Mouse (Mus musculus) heart, embryonic 10.5 days (tissue): Measurements from ENCODE around the gene Abtb2. TPM values are rescaled to one million over a fixed set of nuclear protein-coding genes. Genes with fewer than 3 reads are reported as not detected.
A peak's percentile ranks its signal among the peaks of the same experiment; 100 is the strongest.

Source experiments
- DNase-seq: peaks from one replicate; pipeline ENCODE4 v3.0.0-alpha.2; 2017; ENCODE audit warnings: low spot score
- H3K27ac ChIP-seq: fragments of 300-500 bp; sonication (generic); 2 replicates; pipeline ENCODE4 v1.5.1; 2016; ENCODE audit warnings: mild to moderate bottlenecking
- H3K27me3 ChIP-seq: fragments of 300-500 bp; sonication (generic); 2 replicates; pipeline ENCODE4 v1.6.1; 2016; ENCODE audit warnings: mild to moderate bottlenecking; ENCODE audit not compliant: poor library complexity, insufficient read depth, severe bottlenecking
- H3K36me3 ChIP-seq: fragments of 300-500 bp; sonication (generic); 2 replicates; pipeline ENCODE4 v1.6.1; 2016; ENCODE audit warnings: mild to moderate bottlenecking, moderate library complexity
- H3K4me1 ChIP-seq: fragments of 300-500 bp; sonication (generic); 2 replicates; pipeline ENCODE4 v1.6.1; 2016; ENCODE audit warnings: mild to moderate bottlenecking
- H3K4me3 ChIP-seq: fragments of 300-500 bp; sonication (generic); 2 replicates; pipeline ENCODE4 v1.5.1; 2016; ENCODE audit warnings: mild to moderate bottlenecking, moderate library complexity
- H3K9me3 ChIP-seq: fragments of 300-500 bp; sonication (generic); 2 replicates; pipeline ENCODE4 v1.6.1; 2016; ENCODE audit warnings: mild to moderate bottlenecking, moderate library complexity
- WGBS: fragments of 180-500 bp; shearing (Covaris S2); methylation state at CpG from one replicate; pipeline ENCODE4 v1.1.7; 2016; 5-methylcytosine and 5-hydroxymethylcytosine counted together
- polyA plus RNA-seq: library from polyadenylated mRNA; unstranded; fragments of >200 nt; fragmentation: Nextera tagmentation; extraction: Ambion mirVana; gene quantifications from 2 replicates; pipeline ENCODE4 v1.2.1, GENCODE M21; 2016

Abtb2 gene
- polyA plus RNA-seq, 1 experiment from 2014 or later = 19.0 TPM

- DNase-seq = no peak
- Histone ChIP-seq H3K36me3 (peaks cover 21% of the 10 kb centered on the region; the same call in 1 of the 2 replicates), H3K4me1 (peaks cover 19% of the 10 kb centered on the region), H3K27me3 (no peaks in the 10 kb centered on the region), H3K9me3 (no peaks in the 10 kb centered on the region), H3K4me3 (no peak overlapping the region), H3K27ac (peak overlapping the region; percentile 44; the same call in 1 of the 2 replicates)
- WGBS = 68% methylated on average over 5 of the region's 5 CpGs
Observed at GRCm38 (mm10) chr2:103690828-103691227, 124.7 kb downstream of the Abtb2 start.

GRCm38 (mm10) chr2:103691278-103691677 is 125.2 kb downstream of the Abtb2 start:
- H3K9me3 ChIP-seq = no peaks in the 10 kb centered on the region
- 81% methylated on average over 1 of the region's 1 CpGs for WGBS
- H3K27me3 ChIP-seq = no peaks in the 10 kb centered on the region
- no peak for DNase-seq
- peaks cover 19% of the 10 kb centered on the region; the same call in 1 of the 2 replicates for H3K4me1 ChIP-seq
- H3K27ac ChIP-seq = no peak overlapping the region
- no peak overlapping the region for H3K4me3 ChIP-seq
- H3K36me3 ChIP-seq = peaks cover 21% of the 10 kb centered on the region; the same call in 1 of the 2 replicates

GRCm38 (mm10) chr2:103692810-103693209 is 126.7 kb downstream of the Abtb2 start:
- Histone ChIP-seq H3K36me3 (peaks cover 18% of the 10 kb centered on the region; the same call in 1 of the 2 replicates), H3K27ac (no peak overlapping the region), H3K4me3 (no peak overlapping the region), H3K4me1 (peaks cover 15% of the 10 kb centered on the region; the same call in 1 of the 2 replicates), H3K27me3 (no peaks in the 10 kb centered on the region), H3K9me3 (no peaks in the 10 kb centered on the region)
- no peak for DNase-seq
- WGBS = 87% methylated on average over 1 of the region's 1 CpGs

- H3K4me1 ChIP-seq = peaks cover 13% of the 10 kb centered on the region; the same call in 1 of the 2 replicates
- 76% methylated on average over 4 of the region's 4 CpGs for WGBS
- H3K4me3 ChIP-seq = no peak overlapping the region
- no peak overlapping the region for H3K27ac ChIP-seq
- H3K9me3 ChIP-seq = no peaks in the 10 kb centered on the region
- peaks cover 15% of the 10 kb centered on the region; the same call in 1 of the 2 replicates for H3K36me3 ChIP-seq
- DNase-seq = no peak
- H3K27me3 ChIP-seq = no peaks in the 10 kb centered on the region
Observed at GRCm38 (mm10) chr2:103694777-103695563, 128.9 kb downstream of the Abtb2 start.

- Histone ChIP-seq H3K27me3 (no peaks in the 10 kb centered on the region), H3K4me1 (0 out of 2 replicates have a peak, but pooled peaks cover 8% of the 10 kb centered on the region), H3K36me3 (peaks cover 17% of the 10 kb centered on the region; the same call in 1 of the 2 replicates), H3K9me3 (no peaks in the 10 kb centered on the region), H3K27ac (no peak overlapping the region), H3K4me3 (no peak overlapping the region)
- 75% methylated on average over 3 of the region's 3 CpGs for WGBS
- DNase-seq = no peak
Observed at GRCm38 (mm10) chr2:103696177-103696576, 130.1 kb downstream of the Abtb2 start.

- WGBS = 75% methylated on average over 12 of the region's 12 CpGs
- Histone ChIP-seq H3K27me3 (no peaks in the 10 kb centered on the region), H3K36me3 (peaks cover 49% of the 10 kb centered on the region), H3K27ac (0 out of 2 replicates have a peak overlapping the region, but pooled peaks have one; percentile 19), H3K4me1 (peaks cover 11% of the 10 kb centered on the region; the same call in 1 of the 2 replicates), H3K4me3 (no peak overlapping the region), H3K9me3 (no peaks in the 10 kb centered on the region)
- DNase-seq = no peak
Observed at GRCm38 (mm10) chr2:103700514-103700913, 134.4 kb downstream of the Abtb2 start.

GRCm38 (mm10) chr2:103703336-103703735 is 137.2 kb downstream of the Abtb2 start:
- Histone ChIP-seq H3K9me3 (no peaks in the 10 kb centered on the region), H3K4me3 (no peak overlapping the region), H3K4me1 (peaks cover 23% of the 10 kb centered on the region), H3K27ac (no peak overlapping the region), H3K27me3 (no peaks in the 10 kb centered on the region), H3K36me3 (peaks cover 71% of the 10 kb centered on the region)
- WGBS = 67% methylated on average over 10 of the region's 10 CpGs
- no peak for DNase-seq

GRCm38 (mm10) chr2:103703865-103704264 is 137.8 kb downstream of the Abtb2 start:
- Histone ChIP-seq H3K4me1 (peaks cover 23% of the 10 kb centered on the region), H3K4me3 (no peak overlapping the region), H3K9me3 (no peaks in the 10 kb centered on the region), H3K27me3 (no peaks in the 10 kb centered on the region), H3K27ac (no peak overlapping the region), H3K36me3 (peaks cover 76% of the 10 kb centered on the region)
- WGBS = 65% methylated on average over 4 of the region's 4 CpGs
- DNase-seq = no peak

GRCm38 (mm10) chr2:103705826-103706225 is 139.7 kb downstream of the Abtb2 start:
- DNase-seq = no peak
- H3K36me3 ChIP-seq = peaks cover 93% of the 10 kb centered on the region
- H3K27ac ChIP-seq = 0 out of 2 replicates have a peak overlapping the region, but pooled peaks have one; percentile 25
- H3K4me3 ChIP-seq = no peak overlapping the region
- 80% methylated on average over 4 of the region's 4 CpGs for WGBS
- H3K27me3 ChIP-seq = no peaks in the 10 kb centered on the region
- no peaks in the 10 kb centered on the region for H3K9me3 ChIP-seq
- H3K4me1 ChIP-seq = peaks cover 17% of the 10 kb centered on the region

GRCm38 (mm10) chr2:103706226-103706625 is 140.1 kb downstream of the Abtb2 start:
- H3K4me3 ChIP-seq = no peak overlapping the region
- WGBS = 41% methylated on average over 11 of the region's 11 CpGs
- H3K36me3 ChIP-seq = peaks cover 93% of the 10 kb centered on the region
- 0 out of 2 replicates have a peak overlapping the region, but pooled peaks have one; percentile 25 for H3K27ac ChIP-seq
- H3K27me3 ChIP-seq = no peaks in the 10 kb centered on the region
- peaks cover 17% of the 10 kb centered on the region for H3K4me1 ChIP-seq
- no peaks in the 10 kb centered on the region for H3K9me3 ChIP-seq
- DNase-seq = peak; percentile 89

GRCm38 (mm10) chr2:103707056-103707776 is 141.1 kb downstream of the Abtb2 start:
- no peak overlapping the region for H3K27ac ChIP-seq
- 69% methylated on average over 6 of the region's 6 CpGs for WGBS

GRCm38 (mm10) chr2:103710849-103711248 is 144.7 kb downstream of the Abtb2 start:
- 94% methylated on average over 7 of the region's 7 CpGs for WGBS
- DNase-seq = no peak
- no peak overlapping the region for H3K27ac ChIP-seq

More at GRCm38 (mm10) chr2:103707056-103707776, 141.1 kb downstream of the Abtb2 start:
- Histone ChIP-seq H3K4me3 (no peak overlapping the region), H3K27me3 (no peaks in the 10 kb centered on the region), H3K36me3 (peaks cover 93% of the 10 kb centered on the region), H3K9me3 (no peaks in the 10 kb centered on the region), H3K4me1 (peaks cover 17% of the 10 kb centered on the region)
- DNase-seq = no peak

GRCm38 (mm10) chr2:103713831-103714230 is 147.7 kb downstream of the Abtb2 start:
- Histone ChIP-seq H3K4me1 (peaks cover 30% of the 10 kb centered on the region), H3K4me3 (no peak overlapping the region), H3K27me3 (no peaks in the 10 kb centered on the region), H3K36me3 (peaks cover 85% of the 10 kb centered on the region), H3K27ac (no peak overlapping the region), H3K9me3 (no peaks in the 10 kb centered on the region)
- WGBS = 87% methylated on average over 7 of the region's 7 CpGs
- DNase-seq = no peak

More at GRCm38 (mm10) chr2:103710849-103711248, 144.7 kb downstream of the Abtb2 start:
- Histone ChIP-seq H3K4me3 (no peak overlapping the region), H3K4me1 (peaks cover 34% of the 10 kb centered on the region), H3K36me3 (peaks cover 81% of the 10 kb centered on the region), H3K27me3 (no peaks in the 10 kb centered on the region), H3K9me3 (no peaks in the 10 kb centered on the region)
